ENCODE assay signal across 8 mouse cellular contexts in genomic region chr19:22884357-22884756, GRCm38 (mm10).
DNase-seq lines count a peak whose midpoint lies in the region; ATAC-seq and TF ChIP-seq lines count a peak whose summit lies in the region.
"Had no signal": no experiment of that assay in that cellular context is flagged by ENCODE, and none has a peak within 500 bp of the region (broad histone marks: within the 10 kb centered on the region; RNA-seq: fewer than 3 reads in every experiment).

No protein-coding gene starts in this region.

- WGBS in lung, embryonic 16.5 days, result 47% methylated on average over 11 of the region's 11 CpGs
- 48% methylated on average over 11 of the region's 11 CpGs for WGBS in heart, postnatal 0 days
- WGBS in limb, embryonic 10.5 days, result 52% methylated on average over 11 of the region's 11 CpGs
- WGBS in stomach, embryonic 15.5 days, result 43% methylated on average over 11 of the region's 11 CpGs

- no peaks in the 10 kb centered on the region for H3K27me3 ChIP-seq in lung, embryonic 16.5 days (ENCODE audit: control insufficient read depth, insufficient read depth, low read depth, low read length)
- H3K27me3 ChIP-seq in heart, postnatal 0 days (ENCODE audit: control insufficient read depth, insufficient read depth, low read length), result no peaks in the 10 kb centered on the region
- H3K27me3 ChIP-seq in limb, embryonic 10.5 days (ENCODE audit: low read depth, poor library complexity, severe bottlenecking), result no peaks in the 10 kb centered on the region
- no peaks in the 10 kb centered on the region for H3K27me3 ChIP-seq in stomach, embryonic 15.5 days (replicated peaks)

- H3K4me3 ChIP-seq in lung, embryonic 16.5 days (ENCODE audit: low read length), result no peak overlapping the region
- H3K4me3 ChIP-seq in heart, postnatal 0 days (ENCODE audit: low read depth, low read length), result peak overlapping the region; percentile 21; the same call in 1 of the 2 replicates
- peak overlapping the region; percentile 33 for H3K4me3 ChIP-seq in limb, embryonic 10.5 days
- no peak overlapping the region for H3K4me3 ChIP-seq in stomach, embryonic 15.5 days (replicated peaks)

- no peaks in the 10 kb centered on the region for H3K36me3 ChIP-seq in lung, embryonic 16.5 days (ENCODE audit: control insufficient read depth, insufficient read depth, low read length)
- H3K36me3 ChIP-seq in heart, postnatal 0 days (replicated peaks; ENCODE audit: control insufficient read depth, insufficient read depth, low read length), result no peaks in the 10 kb centered on the region
- H3K36me3 ChIP-seq in limb, embryonic 10.5 days, result no peaks in the 10 kb centered on the region
- H3K36me3 ChIP-seq in stomach, embryonic 15.5 days, result no peaks in the 10 kb centered on the region

- ATAC-seq in lung, embryonic 16.5 days (ENCODE audit: low read depth), result peak; percentile 50; the same call in 1 of the 2 replicates
- no peak for ATAC-seq in heart, postnatal 0 days (ENCODE audit: insufficient read depth, low read depth)
- no peak; the same call in 1 of the 2 replicates for ATAC-seq in stomach, embryonic 15.5 days (ENCODE audit: insufficient read depth, low FRiP score, low read depth)

- no peak for TF ChIP-seq EP300 in heart, postnatal 0 days (IDR thresholded peaks at IDR 0.05; ENCODE audit: low read depth)

- no peak for TF ChIP-seq CTCF in heart, postnatal 0 days (IDR thresholded peaks at IDR 0.05; ENCODE audit: low read depth)

- H3K9me3 ChIP-seq in lung, embryonic 16.5 days (ENCODE audit: control insufficient read depth, low read length), result no peaks in the 10 kb centered on the region
- no peaks in the 10 kb centered on the region for H3K9me3 ChIP-seq in heart, postnatal 0 days (replicated peaks; ENCODE audit: control insufficient read depth, low read length)
- H3K9me3 ChIP-seq in limb, embryonic 10.5 days (replicated peaks), result no peaks in the 10 kb centered on the region
- no peaks in the 10 kb centered on the region for H3K9me3 ChIP-seq in stomach, embryonic 15.5 days

- H3K4me2 ChIP-seq in lung, embryonic 16.5 days (ENCODE audit: low read depth, low read length), result peak overlapping the region; percentile 68
- peak overlapping the region; percentile 44 for H3K4me2 ChIP-seq in heart, postnatal 0 days (ENCODE audit: low read depth, low read length)
- H3K4me2 ChIP-seq in stomach, embryonic 15.5 days, result peak overlapping the region; percentile 50

- no peak for DNase-seq in lung, adult 18-20 months
- peak; percentile 85 to 88 for DNase-seq in cerebellum, postnatal 14 days
- DNase-seq in heart, postnatal 0 days (ENCODE audit: low spot score), result no peak
- DNase-seq in limb, embryonic 10.5 days (ENCODE audit: low spot score), result no peak
- DNase-seq in ovary, postnatal 14 days (ENCODE audit: low spot score), result no peak

- no peak overlapping the region for H3K27ac ChIP-seq in lung, embryonic 16.5 days (ENCODE audit: low read length)
- H3K27ac ChIP-seq in heart, postnatal 0 days (ENCODE audit: low read depth), result no peak overlapping the region
- H3K27ac ChIP-seq in limb, embryonic 10.5 days, result no peak overlapping the region
- no peak overlapping the region for H3K27ac ChIP-seq in stomach, embryonic 15.5 days
- H3K27ac ChIP-seq: macrophage had no signal

- no peak overlapping the region for H3K9ac ChIP-seq in lung, embryonic 16.5 days (ENCODE audit: low read length)
- H3K9ac ChIP-seq in heart, postnatal 0 days (replicated peaks; ENCODE audit: low read depth, low read length), result no peak overlapping the region
- H3K9ac ChIP-seq in stomach, embryonic 15.5 days, result no peak overlapping the region

- H3K4me1 ChIP-seq in lung, embryonic 16.5 days (replicated peaks; ENCODE audit: control insufficient read depth, insufficient read depth, low read length), result peaks cover 7% of the 10 kb centered on the region
- no peaks in the 10 kb centered on the region for H3K4me1 ChIP-seq in heart, postnatal 0 days (ENCODE audit: control insufficient read depth, insufficient read depth)
- H3K4me1 ChIP-seq in limb, embryonic 10.5 days, result peaks cover 6% of the 10 kb centered on the region
- H3K4me1 ChIP-seq in stomach, embryonic 15.5 days, result no peaks in the 10 kb centered on the region

Comparison
In these comparisons a context has a peak if more than half of its experiments do, and no peak if none do; other contexts are left out.
1. H3K4me3 ChIP-seq: peak in heart, postnatal 0 days (single experiment) and limb, embryonic 10.5 days (single experiment); none in lung, embryonic 16.5 days (single experiment) and stomach, embryonic 15.5 days (single experiment).
2. DNase-seq: peak in cerebellum, postnatal 14 days (2 of 2); none in lung, adult 18-20 months (0 of 2), heart, postnatal 0 days (single experiment), limb, embryonic 10.5 days (single experiment) and ovary, postnatal 14 days (single experiment).
3. Peak in every context shown above with its lines, with median percentiles within 50 percentile points of each other: H3K4me2 ChIP-seq.